Mouse (Mus musculus) left cerebral cortex, postnatal 36 days (tissue): Measurements from ENCODE around the gene Zdhhc21. TPM values are rescaled to one million over a fixed set of nuclear protein-coding genes. Genes with fewer than 3 reads are reported as not detected.

Experiments
- DNase-seq, 2 experiments: peaks; one replicate each; pipeline ENCODE4 v3.0.0; 2021 to 2022; ENCODE audit warnings: low spot score in 2 of 2, mixed read lengths in 1 of 2
- intact Hi-C: fragments of 180-260 bp; cut with DNase I; formaldehyde crosslinking; loops from one replicate; pipeline ENCODE4 v1.15.1; 2025
- total RNA-seq, 2 experiments: library from RNA; stranded (reverse); gene quantifications; 2 replicates each; pipeline ENCODE4 v1.2.3; 2021

Zdhhc21 gene
- 10 to 100 TPM; 61.7 to 67.8 TPM for total RNA-seq

DNA sequence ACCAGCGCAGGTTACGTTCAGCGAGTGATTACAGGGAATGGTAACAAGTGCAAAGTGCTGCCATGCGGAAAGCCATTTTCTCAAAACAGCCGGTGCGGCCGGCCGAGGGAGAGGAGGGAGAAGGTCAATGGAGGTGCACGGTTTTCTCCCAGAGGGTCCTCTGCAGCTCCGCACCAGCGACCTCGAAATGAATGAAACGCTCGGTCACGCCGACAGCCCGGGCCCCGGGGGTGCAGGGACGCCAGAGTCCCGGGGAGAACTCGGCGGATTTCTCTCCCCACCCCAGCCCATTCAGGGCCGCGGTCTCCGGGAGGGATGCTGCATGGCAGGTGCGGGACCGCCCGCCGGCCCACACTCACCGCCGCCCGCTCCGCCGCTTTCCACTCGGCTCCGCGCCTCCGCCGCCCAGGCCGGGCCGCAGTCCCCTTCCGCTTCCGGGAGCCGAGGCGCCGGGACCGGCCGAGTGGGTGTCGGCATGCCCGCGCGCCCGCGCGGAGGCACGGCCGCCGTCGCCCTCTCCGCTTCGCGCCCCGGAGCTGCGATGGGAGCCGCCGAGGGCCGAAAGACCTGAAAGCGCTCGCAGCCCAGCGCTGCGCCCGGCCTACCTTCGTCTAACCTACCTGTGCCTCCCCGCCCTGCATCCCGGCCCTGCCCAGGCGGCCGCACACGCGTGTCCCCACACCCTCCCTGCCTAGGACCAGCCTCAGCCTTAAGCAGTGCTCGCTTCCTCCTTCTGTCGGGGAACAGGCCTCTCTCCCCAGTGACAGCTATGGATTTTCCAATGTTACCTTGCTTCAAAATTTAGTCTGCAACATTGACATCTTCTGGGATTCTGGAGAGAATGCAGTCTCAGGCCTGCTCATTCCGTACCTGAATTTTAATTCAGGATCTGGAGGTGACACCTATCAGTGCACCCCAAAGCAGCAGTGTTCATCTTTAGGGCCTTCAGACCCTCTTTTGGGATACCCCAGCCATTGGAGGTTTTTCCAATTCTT, at the start of gene Zdhhc21:
Zdhhc21 (minus strand) TSS at position 828 of the 995 bp plus-strand sequence.
- peak; percentile 88 to 91 for DNase-seq
- intact Hi-C loops, result loop anchor here (5.0 to 10.0 kb wide), 2 partner anchors 73 to 335 kb away; no protein-coding TSS in a partner anchor

DNA sequence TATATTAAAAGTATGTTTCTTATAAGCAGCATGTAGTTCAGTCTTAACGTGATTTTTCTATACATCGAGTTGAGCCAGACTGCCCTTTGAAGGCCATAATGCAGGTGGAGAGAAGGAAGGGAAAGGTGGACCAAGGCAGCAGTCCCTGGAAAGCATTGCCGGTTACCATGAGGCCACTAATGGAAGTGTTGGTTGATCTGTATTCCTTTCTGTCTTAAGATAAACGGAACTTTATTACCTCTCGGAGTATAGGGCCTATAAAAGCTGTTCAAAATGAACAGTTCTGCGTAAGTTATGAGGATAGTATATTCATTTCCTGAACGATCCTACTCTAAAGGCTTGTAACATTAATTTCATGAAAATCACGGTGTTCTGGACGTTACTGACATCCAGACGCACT, 35.5 kb upstream of the Zdhhc21 start:
- intact Hi-C loops, result no loop called here
- DNase-seq, result no peak

DNA sequence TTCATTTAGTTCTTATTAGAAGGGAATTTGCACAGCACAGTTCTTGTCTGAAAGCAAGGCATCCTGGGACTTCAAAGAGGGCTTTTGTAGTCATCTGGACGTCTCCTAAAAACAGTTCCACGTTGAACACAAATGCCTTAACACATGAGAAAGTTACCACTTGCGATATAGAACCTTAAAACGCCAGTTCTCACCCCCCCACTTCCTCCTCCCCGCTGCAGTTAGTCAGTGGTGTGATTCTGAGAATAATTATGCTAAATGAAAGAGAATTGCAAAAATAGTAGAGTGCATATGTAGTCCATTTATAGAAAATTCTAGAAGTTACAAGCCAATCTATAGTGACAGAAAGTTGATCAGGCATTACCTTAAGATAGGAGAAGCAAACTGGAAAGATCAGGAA, 32.5 kb upstream of the Zdhhc21 start:
- DNase-seq, result no peak
- intact Hi-C loops, result no loop called here

DNA sequence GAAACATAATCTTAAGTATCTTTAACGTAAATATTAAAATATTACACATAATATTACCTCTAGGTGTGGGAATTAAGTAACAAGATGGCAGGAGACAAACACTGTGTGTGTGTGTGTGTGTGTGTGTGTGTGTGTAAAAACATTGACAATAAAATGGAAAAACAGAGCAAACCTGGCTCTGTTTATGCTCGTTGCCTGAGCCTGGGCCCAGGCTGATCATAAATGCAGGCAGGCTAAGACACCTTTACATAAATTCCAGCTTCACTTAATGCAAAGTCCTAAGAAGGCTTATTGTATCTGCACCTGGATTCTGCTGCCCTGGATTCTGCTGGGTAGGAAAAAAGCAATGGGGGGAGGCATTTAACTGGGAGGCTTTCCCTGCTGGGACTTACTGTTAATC, 31.8 kb upstream of the Zdhhc21 start:
- intact Hi-C loops, result no loop called here
- DNase-seq, result no peak

DNA sequence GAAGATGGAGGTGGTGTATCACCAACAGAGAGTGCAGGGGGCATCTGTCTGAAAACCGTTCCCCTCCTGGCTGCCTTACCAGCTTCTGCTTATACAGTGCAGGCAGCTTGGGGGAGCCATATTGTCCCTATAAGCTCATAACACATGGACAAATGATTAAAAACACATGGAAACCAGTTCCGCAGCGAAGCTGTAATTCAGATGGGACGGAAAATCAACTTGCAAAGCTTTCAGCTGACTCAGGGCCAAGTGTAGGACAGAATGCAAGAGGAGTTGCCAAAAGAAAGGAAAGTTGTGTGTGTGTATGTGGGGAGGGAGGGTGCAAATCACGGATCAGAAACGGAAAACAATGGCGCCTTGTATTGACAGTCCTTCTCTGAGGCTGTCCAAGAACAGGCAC, 31.3 kb upstream of the Zdhhc21 start:
- intact Hi-C loops, result no loop called here
- no peak for DNase-seq

DNA sequence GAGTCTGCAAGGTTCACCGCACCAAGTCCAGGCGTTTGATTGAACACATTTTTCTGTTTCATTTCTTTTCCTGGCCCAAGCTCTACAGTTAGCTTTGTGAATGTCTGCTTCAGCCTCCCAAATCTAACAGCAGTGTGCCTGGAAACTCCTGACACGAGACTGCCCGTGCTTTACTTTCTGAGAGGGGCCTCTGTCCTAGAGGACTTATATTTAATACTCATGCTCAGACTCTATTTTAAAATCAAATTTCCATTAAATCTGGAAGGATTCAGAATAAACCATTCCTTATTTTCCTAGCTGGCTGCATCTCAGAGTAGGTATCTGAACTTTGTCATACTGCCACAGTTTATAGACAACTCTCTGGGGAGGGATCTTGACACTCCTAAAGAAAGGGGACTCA, 30.8 kb upstream of the Zdhhc21 start:
- intact Hi-C loops, result no loop called here
- DNase-seq, result no peak

DNA sequence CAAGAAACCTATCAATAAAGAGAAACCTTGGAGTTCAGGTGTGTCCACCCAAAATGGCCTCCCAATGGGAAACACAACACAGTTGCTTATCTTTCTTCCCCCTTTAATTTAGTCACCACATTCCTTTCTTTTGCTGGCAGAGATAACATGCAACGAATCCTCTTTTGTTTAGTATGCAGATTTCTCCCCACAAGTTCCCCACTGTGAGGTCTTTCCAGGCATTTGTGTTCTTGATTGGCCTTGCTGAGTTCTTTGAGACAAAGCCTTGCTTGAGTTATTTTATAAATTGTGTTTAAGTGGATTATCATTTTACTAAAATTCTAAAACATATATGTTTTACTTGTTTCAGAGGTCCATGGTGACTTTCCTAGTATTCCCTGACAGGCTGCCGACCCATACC, 26.4 kb upstream of the Zdhhc21 start:
- intact Hi-C loops, result no loop called here

DNA sequence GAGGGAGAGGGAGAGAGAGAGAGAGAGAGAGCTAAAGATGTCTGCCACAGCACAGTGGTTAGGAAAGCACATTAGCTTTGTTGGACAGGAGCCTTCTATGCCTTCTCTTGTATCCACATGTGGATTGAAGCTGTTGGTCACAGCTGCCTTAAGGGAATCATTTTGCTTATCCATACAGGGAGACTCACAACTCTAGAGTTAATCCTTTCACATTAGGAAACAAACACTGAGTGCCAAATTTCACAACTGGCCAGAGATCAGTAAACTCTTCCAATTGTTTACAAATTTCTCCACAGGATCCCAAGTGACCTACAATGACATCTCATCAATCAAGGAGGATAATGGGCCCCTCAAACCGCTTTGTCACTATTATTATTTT, 25.8 kb upstream of the Zdhhc21 start:
- intact Hi-C loops, result no loop called here
- DNase-seq, result no peak

More for the DNA sequence above, 26.4 kb upstream of the Zdhhc21 start:
- no peak for DNase-seq

DNA sequence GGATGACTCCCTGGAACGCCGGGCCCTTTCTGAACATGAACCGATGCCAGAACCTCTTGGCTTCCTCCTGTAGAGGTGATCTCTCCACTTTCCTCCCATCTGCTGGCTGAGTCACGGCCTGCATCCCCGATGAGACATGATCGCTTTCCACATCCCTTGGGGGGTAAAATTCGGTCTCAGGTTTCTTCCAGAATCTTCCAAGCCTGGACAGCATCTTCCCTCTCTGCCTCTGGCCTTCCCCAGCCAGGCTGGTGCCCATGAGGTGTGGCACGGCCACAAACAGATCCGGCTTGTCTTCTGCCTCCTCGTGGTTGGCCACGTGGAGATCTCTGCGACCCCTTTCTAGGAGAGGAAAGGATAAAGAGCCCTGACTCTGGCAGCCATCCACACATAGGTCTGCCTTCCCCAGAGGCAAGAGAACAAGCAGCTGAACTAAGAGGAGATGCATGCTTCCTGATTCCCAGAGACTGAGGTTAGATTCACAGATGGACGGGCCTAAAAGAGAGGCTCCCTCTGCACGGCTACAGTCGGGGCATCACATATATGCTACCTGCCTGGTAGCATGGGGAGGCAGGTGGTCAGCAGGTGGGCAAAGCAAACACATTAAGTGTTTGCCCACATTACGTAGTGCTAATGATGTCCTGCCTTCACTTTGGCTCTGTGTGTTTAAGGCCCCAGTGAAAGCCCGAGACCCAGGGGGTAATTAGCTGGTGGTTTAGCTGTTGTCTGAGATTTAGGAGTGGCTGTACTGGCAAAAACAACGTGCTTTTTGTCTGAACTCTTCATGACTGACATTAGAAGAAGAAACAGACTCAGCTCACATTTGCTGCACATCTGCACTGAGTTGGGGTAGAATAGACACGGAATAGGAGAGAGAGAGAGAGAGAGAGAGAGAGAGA, 25.1 kb upstream of the Zdhhc21 start, which contains the start of gene Cer1:
Cer1 (minus strand) TSS at position 513 of the 899 bp plus-strand sequence.
- no peak for DNase-seq
- intact Hi-C loops, result no loop called here

DNA sequence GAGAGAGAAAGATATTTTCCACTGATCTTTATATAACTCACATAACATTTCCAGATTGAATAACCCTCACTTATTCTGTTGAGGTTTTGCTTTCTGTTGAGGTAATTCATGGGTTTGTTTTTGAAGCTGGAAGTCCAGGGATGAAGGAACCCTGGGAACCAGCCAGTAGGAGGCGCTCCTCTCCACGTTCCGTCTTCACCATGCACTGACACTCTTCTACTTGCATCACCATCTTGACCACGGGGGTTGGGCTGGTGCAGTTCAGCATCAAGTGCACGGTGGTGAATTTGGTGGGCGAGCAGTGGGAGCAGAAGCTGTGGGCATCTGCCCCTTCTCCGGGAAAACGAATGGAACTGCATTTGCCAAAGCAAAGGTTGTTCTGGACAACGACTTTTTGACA, 22.7 kb upstream of the Zdhhc21 start:
- intact Hi-C loops, result no loop called here
- DNase-seq, result no peak

DNA sequence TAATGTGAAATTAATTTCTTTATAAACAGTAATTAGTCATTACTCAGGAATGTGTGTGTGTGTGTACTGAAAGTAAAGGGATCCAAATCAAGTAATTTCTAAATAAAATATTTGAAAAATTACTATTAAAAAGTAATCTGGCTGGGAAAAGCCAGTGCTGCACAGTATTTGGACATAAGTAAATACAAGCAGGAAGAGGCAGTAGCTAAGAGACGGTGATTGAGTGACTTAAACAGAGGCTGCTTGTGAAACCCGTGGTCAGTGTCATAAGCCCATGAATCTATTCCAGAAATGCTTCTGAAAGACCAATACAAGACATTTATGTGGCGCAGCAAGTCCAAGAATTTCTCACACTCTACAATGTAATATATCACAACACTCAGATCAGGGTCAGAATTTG, 21.6 kb upstream of the Zdhhc21 start:
- no peak for DNase-seq
- intact Hi-C loops, result no loop called here

DNA sequence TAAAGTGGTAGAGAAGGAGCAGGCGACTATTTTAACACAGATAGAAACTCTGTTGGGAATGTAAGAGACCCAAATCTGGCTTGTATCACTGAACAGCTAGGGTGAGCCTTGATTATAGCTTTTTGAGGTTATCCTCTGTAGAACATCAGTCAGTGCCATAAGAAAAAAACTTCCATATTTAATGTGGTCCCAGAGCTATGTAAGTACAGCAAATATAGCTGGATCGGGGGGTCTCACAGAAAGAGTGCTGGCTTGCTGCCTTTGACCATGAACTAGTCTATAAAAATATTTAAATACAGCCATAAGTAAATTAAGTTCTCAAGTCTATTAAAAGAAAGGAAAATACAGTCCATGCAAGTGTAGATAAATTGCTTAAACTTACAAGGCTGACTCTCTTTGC, 20.5 kb upstream of the Zdhhc21 start:
- intact Hi-C loops, result no loop called here
- DNase-seq, result no peak

DNA sequence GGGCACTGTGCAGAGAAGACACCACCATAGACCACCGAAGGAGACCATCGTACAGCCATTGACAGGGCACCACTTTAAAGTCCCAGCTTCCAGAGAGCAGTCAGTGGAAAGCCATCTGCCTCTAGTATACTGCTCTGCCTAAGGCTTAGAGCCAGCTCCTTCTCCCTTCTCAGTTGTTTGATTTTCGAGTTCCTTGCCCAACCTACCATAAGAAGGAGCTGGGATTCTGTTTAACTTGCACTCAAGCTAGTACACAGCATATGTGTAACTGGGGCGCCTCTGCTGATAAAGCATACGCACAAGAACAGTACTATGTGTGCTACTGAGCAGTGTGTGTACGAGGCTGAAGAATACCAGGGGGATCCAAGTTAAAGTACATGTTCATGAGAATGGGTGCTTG, 19.4 kb upstream of the Zdhhc21 start:
- DNase-seq, result no peak
- intact Hi-C loops, result no loop called here

DNA sequence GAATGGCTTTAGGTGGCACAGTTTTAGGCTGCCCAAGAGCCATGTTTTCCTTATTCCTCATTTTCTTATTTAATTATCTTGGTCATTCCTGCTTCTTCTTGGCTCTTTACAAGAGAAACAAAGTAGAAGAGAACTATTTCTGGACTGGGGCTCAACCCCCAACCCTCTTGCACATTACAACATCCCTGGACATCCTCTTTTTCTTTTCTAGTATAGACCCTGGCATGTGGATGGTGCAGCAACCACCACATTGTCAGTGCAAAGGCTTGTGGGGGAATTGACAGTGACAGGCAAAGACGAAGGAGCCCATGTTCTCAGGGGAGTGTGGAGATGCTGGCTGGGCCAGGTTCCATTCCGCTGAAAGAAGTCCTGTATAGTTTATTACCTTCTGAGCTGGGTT, 16.9 kb upstream of the Zdhhc21 start:
- DNase-seq, result no peak
- intact Hi-C loops, result no loop called here

DNA sequence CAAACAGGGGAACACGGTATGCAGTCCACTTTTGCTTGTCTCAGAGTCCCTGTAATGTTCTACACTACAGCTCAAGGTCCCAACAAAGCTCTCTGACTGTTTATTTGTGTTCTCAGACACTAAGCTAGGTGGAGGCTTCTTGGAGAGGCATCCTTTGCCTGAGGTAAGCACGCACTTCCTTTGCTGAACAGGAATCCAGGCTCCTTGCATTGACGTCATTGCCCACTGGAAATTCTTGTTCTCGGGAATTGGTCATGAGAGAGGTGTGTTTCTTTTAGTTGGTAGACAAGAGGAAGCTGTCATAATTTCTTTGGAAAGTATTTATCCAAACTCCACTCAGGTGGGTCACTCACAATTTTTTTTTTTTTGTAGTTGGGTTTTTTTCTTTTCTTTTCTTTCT, 15.8 kb upstream of the Zdhhc21 start:
- intact Hi-C loops, result no loop called here
- no peak for DNase-seq

DNA sequence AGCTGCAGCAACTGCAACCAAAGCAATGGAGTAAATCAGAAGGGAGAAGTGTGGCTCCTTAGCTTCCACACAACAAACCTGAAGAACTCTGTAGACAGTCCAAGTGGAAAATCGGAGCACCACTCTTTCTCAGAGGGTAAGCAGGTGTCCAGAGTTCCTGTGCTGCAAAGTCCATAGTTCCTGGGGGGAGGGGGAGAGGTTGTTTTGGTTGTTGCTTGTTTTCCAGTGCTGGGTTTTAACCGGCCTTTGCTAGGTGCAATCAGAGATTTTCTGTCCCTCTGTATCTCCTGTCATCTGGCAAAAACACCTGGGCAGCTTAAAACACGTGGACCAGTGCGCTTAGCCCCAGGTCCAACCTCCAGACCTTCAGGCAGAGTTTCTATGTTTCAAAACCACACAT, 15.0 kb upstream of the Zdhhc21 start:
- no peak for DNase-seq
- intact Hi-C loops, result no loop called here

DNA sequence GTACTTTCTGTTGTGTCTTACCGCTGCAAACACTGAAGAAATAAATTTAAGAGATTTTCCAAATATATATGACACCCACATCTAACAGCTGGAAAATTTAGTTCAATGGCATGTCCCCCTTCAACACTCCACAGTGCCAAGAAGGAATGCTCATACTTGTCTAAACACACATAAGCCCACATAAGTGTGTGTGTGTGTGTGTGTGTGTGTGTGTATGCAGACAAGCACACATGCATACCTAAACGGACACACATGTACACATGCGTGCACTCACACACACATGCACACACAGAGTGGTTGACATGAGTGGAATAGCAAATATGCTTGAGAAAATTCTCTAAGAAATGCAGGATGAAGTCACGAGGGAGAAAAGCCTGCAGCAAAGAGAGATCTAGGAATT, 12.8 kb upstream of the Zdhhc21 start:
- no peak for DNase-seq
- intact Hi-C loops, result no loop called here

DNA sequence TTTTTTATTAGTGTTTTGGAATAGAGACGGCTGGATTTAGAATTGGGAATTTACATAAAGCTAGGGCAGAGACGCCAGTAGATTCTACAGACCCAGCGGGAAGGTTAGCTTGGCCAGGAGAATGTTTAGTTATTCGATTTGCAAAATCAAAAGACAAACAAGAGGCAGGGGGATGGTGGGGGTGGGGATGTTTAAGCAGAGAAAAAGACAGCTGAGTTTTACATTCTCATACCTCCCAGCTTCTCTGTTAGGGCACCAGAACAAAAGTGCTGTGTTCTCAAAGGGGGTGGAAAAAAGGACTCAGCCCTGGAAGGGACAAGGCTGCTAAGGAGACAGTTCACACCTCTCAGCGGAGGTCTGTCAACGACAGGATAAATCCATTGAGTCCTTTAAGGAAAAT, 12.4 kb upstream of the Zdhhc21 start:
- no peak for DNase-seq
- intact Hi-C loops, result no loop called here

DNA sequence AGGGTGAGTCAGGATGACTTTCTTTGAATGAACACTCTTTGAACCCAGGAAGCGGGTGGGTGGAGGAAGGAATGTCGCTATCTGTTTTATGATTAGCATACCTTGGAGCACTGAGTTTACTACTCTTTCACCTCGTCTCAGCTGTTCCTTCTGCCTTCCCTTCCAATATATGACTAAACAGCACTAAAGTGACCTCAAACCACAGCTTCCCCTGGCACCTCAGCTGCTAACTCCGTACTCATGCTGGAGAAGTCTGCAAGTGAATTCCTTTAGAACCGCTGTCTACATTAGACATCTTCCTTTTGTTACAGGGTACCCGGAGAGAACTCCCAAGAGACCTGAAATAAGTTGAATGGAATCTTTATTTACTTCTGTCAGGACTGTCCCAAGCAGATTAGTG, 11.2 kb upstream of the Zdhhc21 start:
- intact Hi-C loops, result no loop called here
- no peak for DNase-seq

DNA sequence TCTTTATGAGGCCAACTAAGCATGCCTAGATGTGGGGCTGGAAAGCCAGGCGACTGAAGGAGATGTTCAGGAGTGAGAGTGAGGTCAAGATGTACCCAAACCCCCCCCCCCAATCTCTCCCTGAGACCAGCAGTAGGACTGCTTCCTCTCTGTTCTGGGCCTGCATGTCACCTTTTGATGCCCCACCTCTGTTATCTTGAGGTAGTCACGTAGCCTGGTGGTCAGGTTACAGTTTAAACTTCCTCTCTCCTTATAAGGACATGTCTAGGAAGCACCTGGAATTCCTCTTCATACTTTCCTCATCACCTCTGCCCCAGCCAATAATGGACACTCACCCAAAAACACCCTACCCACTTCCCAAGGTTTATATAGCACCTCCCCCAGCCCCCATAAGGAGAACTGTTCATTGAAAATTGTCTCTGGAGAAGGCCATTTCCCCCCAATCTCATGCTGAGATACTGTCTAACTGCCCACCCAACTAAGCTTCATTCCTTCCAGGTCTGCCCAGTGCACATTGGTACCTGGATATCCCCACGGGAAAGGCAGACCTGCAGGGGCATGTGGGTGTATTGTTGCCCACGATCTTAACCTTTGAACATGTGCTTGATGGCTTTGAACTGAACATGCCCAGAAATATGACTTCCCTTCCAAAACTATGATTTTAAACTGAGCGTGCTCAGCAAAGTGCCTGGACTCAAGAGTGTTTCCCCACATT, 8.1 kb upstream of the Zdhhc21 start:
- intact Hi-C loops, result no loop called here
- DNase-seq, result no peak
